In the genomic region with DNA sequence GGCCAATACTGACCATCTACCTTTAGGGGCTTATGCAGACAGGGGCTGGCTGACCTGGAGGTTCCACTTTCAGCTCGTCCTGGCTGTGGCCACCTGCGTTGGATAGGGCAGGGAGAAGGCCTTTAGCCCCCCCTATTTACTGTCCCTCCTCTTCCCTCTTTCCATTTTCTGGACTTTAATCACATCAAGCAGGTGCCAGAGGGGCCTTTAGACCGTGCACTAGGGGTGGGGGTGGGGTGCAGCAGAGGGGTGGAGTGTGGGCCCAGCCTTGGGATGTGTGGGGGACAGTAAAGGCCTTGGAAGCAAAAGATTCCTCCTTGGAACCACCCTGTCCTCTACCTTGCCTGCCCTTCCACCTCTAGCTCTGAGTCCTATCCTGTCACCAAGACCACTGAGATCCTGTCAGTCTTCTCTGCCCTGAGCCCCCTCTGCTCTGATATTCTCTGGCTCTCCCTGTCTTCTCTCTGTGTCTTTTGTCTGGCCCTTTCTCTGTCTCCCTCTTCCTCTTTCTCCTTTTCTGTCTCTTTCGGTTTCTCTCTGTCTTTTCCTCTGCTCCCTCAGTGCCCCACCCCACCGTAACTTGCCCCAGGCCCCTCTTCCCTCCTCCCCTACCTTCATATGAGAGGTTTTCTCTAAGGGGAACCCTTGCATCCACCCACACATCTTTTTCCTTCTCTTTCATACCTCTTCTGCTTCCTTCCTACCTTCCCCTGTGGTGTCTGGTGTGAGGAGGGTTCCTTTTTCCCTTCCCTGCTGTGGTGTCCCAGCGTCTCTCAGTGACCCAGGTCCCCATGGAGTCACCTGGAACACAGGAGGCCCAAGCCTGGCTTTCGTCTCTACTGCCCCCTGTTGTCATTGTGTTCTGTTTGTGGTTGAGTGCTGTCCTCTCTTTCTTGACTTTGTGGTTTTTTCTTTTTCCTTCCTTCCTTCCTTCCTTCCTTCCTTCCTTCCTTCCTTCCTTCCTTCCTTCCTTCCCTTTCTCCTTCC, we compare ENCODE assay signal across 10 mouse cellular contexts. TPM values are rescaled to one million over a fixed set of nuclear protein-coding genes. Genes with fewer than 3 reads are reported as not detected.
DNase-seq lines count a peak whose midpoint lies in the region; ATAC-seq lines count a peak whose summit lies in the region.
"Had no signal": no experiment of that assay in that cellular context is flagged by ENCODE, and none has a peak within 500 bp of the region (broad histone marks: within the 10 kb centered on the region; RNA-seq: fewer than 3 reads in every experiment).

No protein-coding gene starts in this region.

- ATAC-seq in heart, embryonic 13.5 days (ENCODE audit: extremely low read depth, insufficient number of reproducible peaks, low FRiP score, low TSS enrichment): no peak
- peak; percentile 32; the same call in 1 of the 2 replicates for ATAC-seq in liver, embryonic 12.5 days
- no peak for ATAC-seq in liver, embryonic 11.5 days (replicated peaks; ENCODE audit: low FRiP score)
- peak; percentile 63 for ATAC-seq in intestine, embryonic 15.5 days
- ATAC-seq in neural tube, embryonic 15.5 days (ENCODE audit: low FRiP score): no peak

- WGBS in heart, embryonic 13.5 days: 53% methylated on average over 7 of the region's 7 CpGs
- 60% methylated on average over 7 of the region's 7 CpGs for WGBS in heart, embryonic 10.5 days
- WGBS in liver, embryonic 12.5 days (ENCODE audit: insufficient replicate concordance): 40% methylated on average over 6 of the region's 7 CpGs
- 64% methylated on average over 7 of the region's 7 CpGs for WGBS in liver, embryonic 11.5 days
- WGBS in intestine, embryonic 15.5 days: 52% methylated on average over 7 of the region's 7 CpGs
- WGBS in neural tube, embryonic 15.5 days: 54% methylated on average over 7 of the region's 7 CpGs

- peak overlapping the region; percentile 52 for H3K4me3 ChIP-seq in heart, embryonic 13.5 days
- H3K4me3 ChIP-seq in heart, embryonic 10.5 days: no peak overlapping the region
- no peak overlapping the region for H3K4me3 ChIP-seq in liver, embryonic 12.5 days
- H3K4me3 ChIP-seq in liver, embryonic 11.5 days (ENCODE audit: low read depth, low read length): no peak overlapping the region
- no peak overlapping the region for H3K4me3 ChIP-seq in intestine, embryonic 15.5 days (replicated peaks)
- no peak overlapping the region for H3K4me3 ChIP-seq in neural tube, embryonic 15.5 days (replicated peaks)

- H3K27me3 ChIP-seq in heart, embryonic 13.5 days (replicated peaks): peaks cover 62% of the 10 kb centered on the region
- peaks cover 57% of the 10 kb centered on the region for H3K27me3 ChIP-seq in heart, embryonic 10.5 days (ENCODE audit: insufficient read depth, poor library complexity, severe bottlenecking)
- H3K27me3 ChIP-seq in liver, embryonic 12.5 days (replicated peaks): peaks cover 38% of the 10 kb centered on the region
- H3K27me3 ChIP-seq in liver, embryonic 11.5 days (replicated peaks; ENCODE audit: control insufficient read depth, insufficient read depth, low read length): peaks cover 38% of the 10 kb centered on the region
- no peaks in the 10 kb centered on the region; the same call in none of the 2 replicates for H3K27me3 ChIP-seq in intestine, embryonic 15.5 days (replicated peaks)
- H3K27me3 ChIP-seq in neural tube, embryonic 15.5 days (replicated peaks): peaks cover 51% of the 10 kb centered on the region

- H3K27ac ChIP-seq in heart, embryonic 13.5 days (replicated peaks): peak overlapping the region; percentile 85
- H3K27ac ChIP-seq in heart, embryonic 10.5 days: no peak overlapping the region
- H3K27ac ChIP-seq in liver, embryonic 12.5 days: no peak overlapping the region
- H3K27ac ChIP-seq in liver, embryonic 11.5 days (ENCODE audit: low read depth, low read length): no peak overlapping the region
- no peak overlapping the region for H3K27ac ChIP-seq in intestine, embryonic 15.5 days
- H3K27ac ChIP-seq in neural tube, embryonic 15.5 days (replicated peaks): no peak overlapping the region

- no peaks in the 10 kb centered on the region for H3K9me3 ChIP-seq in heart, embryonic 13.5 days
- H3K9me3 ChIP-seq in heart, embryonic 10.5 days: no peaks in the 10 kb centered on the region
- no peaks in the 10 kb centered on the region for H3K9me3 ChIP-seq in liver, embryonic 12.5 days (replicated peaks)
- H3K9me3 ChIP-seq in liver, embryonic 11.5 days (ENCODE audit: control insufficient read depth, low read length): no peaks in the 10 kb centered on the region
- no peaks in the 10 kb centered on the region for H3K9me3 ChIP-seq in intestine, embryonic 15.5 days
- no peaks in the 10 kb centered on the region for H3K9me3 ChIP-seq in neural tube, embryonic 15.5 days (replicated peaks)

- H3K4me2 ChIP-seq in heart, embryonic 13.5 days: peak overlapping the region; percentile 68
- H3K4me2 ChIP-seq in liver, embryonic 12.5 days: 0 out of 2 replicates have a peak overlapping the region, but pooled peaks have one; percentile 32
- no peak overlapping the region for H3K4me2 ChIP-seq in liver, embryonic 11.5 days
- H3K4me2 ChIP-seq in intestine, embryonic 15.5 days (replicated peaks): peak overlapping the region; percentile 54
- H3K4me2 ChIP-seq in neural tube, embryonic 15.5 days: peak overlapping the region; percentile 43; the same call in 1 of the 2 replicates

- DNase-seq in heart, embryonic 10.5 days (ENCODE audit: low spot score): no peak
- no peak for DNase-seq in liver, embryonic 11.5 days (ENCODE audit: low spot score)
- no peak for DNase-seq in thymus, postnatal 4 days
- no peak for DNase-seq in right cerebral cortex, adult 2 months (ENCODE audit: low spot score in 2 of 2)
- DNase-seq: right cerebral cortex, postnatal 4 days; thymus, postnatal 14 days had no signal

- peak overlapping the region; percentile 44 for H3K9ac ChIP-seq in heart, embryonic 13.5 days
- H3K9ac ChIP-seq in liver, embryonic 12.5 days: no peak overlapping the region
- no peak overlapping the region for H3K9ac ChIP-seq in liver, embryonic 11.5 days (ENCODE audit: low read depth, low read length)
- no peak overlapping the region for H3K9ac ChIP-seq in intestine, embryonic 15.5 days
- no peak overlapping the region for H3K9ac ChIP-seq in neural tube, embryonic 15.5 days (replicated peaks)

- peaks cover 16% of the 10 kb centered on the region for H3K4me1 ChIP-seq in heart, embryonic 13.5 days
- H3K4me1 ChIP-seq in heart, embryonic 10.5 days: 0 out of 2 replicates have a peak, but pooled peaks cover 4% of the 10 kb centered on the region
- H3K4me1 ChIP-seq in liver, embryonic 12.5 days: no peaks in the 10 kb centered on the region
- no peaks in the 10 kb centered on the region for H3K4me1 ChIP-seq in liver, embryonic 11.5 days (replicated peaks; ENCODE audit: control insufficient read depth, insufficient read depth, low read length)
- H3K4me1 ChIP-seq in intestine, embryonic 15.5 days (replicated peaks): no peaks in the 10 kb centered on the region
- no peaks in the 10 kb centered on the region for H3K4me1 ChIP-seq in neural tube, embryonic 15.5 days

- no peaks in the 10 kb centered on the region for H3K36me3 ChIP-seq in heart, embryonic 13.5 days
- no peaks in the 10 kb centered on the region for H3K36me3 ChIP-seq in heart, embryonic 10.5 days
- no peaks in the 10 kb centered on the region for H3K36me3 ChIP-seq in liver, embryonic 12.5 days
- H3K36me3 ChIP-seq in liver, embryonic 11.5 days (ENCODE audit: control insufficient read depth, insufficient read depth, low read length): no peaks in the 10 kb centered on the region
- H3K36me3 ChIP-seq in intestine, embryonic 15.5 days: no peaks in the 10 kb centered on the region
- H3K36me3 ChIP-seq in neural tube, embryonic 15.5 days: no peaks in the 10 kb centered on the region

RNA-seq across cellular contexts. Expression of a gene that starts 35.9 kb away (rescaled TPM):
- polyA plus RNA-seq in heart, embryonic 13.5 days (2015; fragmentation: Nextera tagmentation; extraction: Ambion mirVana): 31.3 and 34.1 TPM in 2 replicates
- polyA plus RNA-seq in heart, embryonic 10.5 days (2016; fragmentation: Nextera tagmentation; extraction: Ambion mirVana): 7.7 and 17.3 TPM in 2 replicates
- 0.73 and 0.75 TPM in 2 replicates for polyA plus RNA-seq in liver, embryonic 12.5 days (2016; fragmentation: Nextera tagmentation; extraction: Ambion mirVana)
- polyA plus RNA-seq in liver, embryonic 11.5 days (2014; fragmentation: Nextera tagmentation; extraction: Ambion mirVana): 0.86 and 1.8 TPM in 2 replicates
- 2.7 and 3.3 TPM in 2 replicates for polyA plus RNA-seq in intestine, embryonic 15.5 days (2015; fragmentation: Nextera tagmentation; extraction: Ambion mirVana)
- 7.0 and 9.2 TPM in 2 replicates for polyA plus RNA-seq in neural tube, embryonic 15.5 days (2015; fragmentation: Nextera tagmentation; extraction: Ambion mirVana)

RNA-seq across cellular contexts. Expression of a gene that starts 52.9 kb away (rescaled TPM):
- polyA plus RNA-seq in heart, embryonic 13.5 days (2015; fragmentation: Nextera tagmentation; extraction: Ambion mirVana): 29.6 and 32.3 TPM in 2 replicates
- polyA plus RNA-seq in heart, embryonic 10.5 days (2016; fragmentation: Nextera tagmentation; extraction: Ambion mirVana): 44.0 and 59.4 TPM in 2 replicates
- 36.0 and 36.5 TPM in 2 replicates for polyA plus RNA-seq in liver, embryonic 12.5 days (2016; fragmentation: Nextera tagmentation; extraction: Ambion mirVana)
- polyA plus RNA-seq in liver, embryonic 11.5 days (2014; fragmentation: Nextera tagmentation; extraction: Ambion mirVana): 40.6 and 40.8 TPM in 2 replicates
- 33.2 and 37.1 TPM in 2 replicates for polyA plus RNA-seq in intestine, embryonic 15.5 days (2015; fragmentation: Nextera tagmentation; extraction: Ambion mirVana)
- polyA plus RNA-seq in neural tube, embryonic 15.5 days (2015; fragmentation: Nextera tagmentation; extraction: Ambion mirVana): 27.3 and 29.4 TPM in 2 replicates

Comparison
In these comparisons a context has a peak if more than half of its experiments do, and no peak if none do; other contexts are left out.
1. ATAC-seq: peak in liver, embryonic 12.5 days (single experiment) and intestine, embryonic 15.5 days (single experiment); none in heart, embryonic 13.5 days (single experiment), liver, embryonic 11.5 days (single experiment) and neural tube, embryonic 15.5 days (single experiment).